Mouse (Mus musculus): ENCODE measurements around the gene Gm5089.

- no peak for TF ChIP-seq CTCF (IDR thresholded peaks at IDR 0.05; ENCODE audit: control insufficient read depth, insufficient read depth, insufficient replicate concordance, low read depth, low read length)
- TF ChIP-seq POLR2A (IDR thresholded peaks at IDR 0.05; ENCODE audit: control insufficient read depth, low read depth, low read length) = no peak
These were observed 27.7 kb upstream of the Gm5089 start for GRCm38 (mm10) chr14:122478574-122479011.
